Mouse (Mus musculus) ES-Bruce4 (cell line): ENCODE measurements at regions not wholly inside any gene's neighbourhood (a gene's known extent, or its start where the extent isn't known, plus 50 kb on each side); places are given as distances from the start of the nearest gene placed in this dataset.

Experiments
- H3K27ac ChIP-seq: 2 replicates; pipeline ENCODE4 v1.5.1; 2012; ENCODE audit warnings: low read length, inconsistent platforms; ENCODE audit not compliant: insufficient read depth
- H3K27me3 ChIP-seq: 2 replicates; pipeline ENCODE4 v1.6.1; 2012; ENCODE audit warnings: mild to moderate bottlenecking, low read length, inconsistent platforms; ENCODE audit not compliant: control insufficient read depth, poor library complexity, insufficient read depth, severe bottlenecking
- H3K36me3 ChIP-seq: 2 replicates; pipeline ENCODE4 v1.6.1; 2012; ENCODE audit warnings: inconsistent platforms, mild to moderate bottlenecking, low read length, moderate library complexity; ENCODE audit not compliant: control insufficient read depth, poor library complexity, insufficient read depth, severe bottlenecking
- H3K4me1 ChIP-seq: one replicate; pipeline ENCODE4 v1.8.1; 2011; ENCODE audit warnings: low read length; ENCODE audit not compliant: control insufficient read depth, insufficient read depth
- H3K4me3 ChIP-seq: 2 replicates; pipeline ENCODE4 v1.5.1; 2011; ENCODE audit warnings: low read depth, mild to moderate bottlenecking, low read length
- H3K9ac ChIP-seq: 2 replicates; pipeline ENCODE4 v1.6.1; 2012; ENCODE audit warnings: low read depth, mild to moderate bottlenecking, inconsistent platforms; ENCODE audit not compliant: poor library complexity, severe bottlenecking
- H3K9me3 ChIP-seq: replicated peaks from 2 replicates; pipeline ENCODE4 v1.6.1; 2012; ENCODE audit warnings: mild to moderate bottlenecking, low read length, inconsistent platforms; ENCODE audit not compliant: control insufficient read depth, poor library complexity, insufficient read depth, severe bottlenecking
- CTCF ChIP-seq: IDR thresholded peaks from one replicate; pipeline ENCODE4 v1.8.1; 2011; ENCODE audit warnings: low read depth, low read length
- EP300 ChIP-seq: IDR thresholded peaks from 2 replicates; pipeline ENCODE4 v1.6.1; 2011; ENCODE audit warnings: low read depth, low read length; ENCODE audit not compliant: insufficient read depth
- POLR2A ChIP-seq: IDR thresholded peaks from one replicate; pipeline ENCODE4 v1.8.1; 2011; ENCODE audit warnings: low read length; ENCODE audit not compliant: insufficient read depth

GRCm38 (mm10) chr13:84760471-84760870 lies 428.7 kb upstream of the Ccnh start:
- H3K4me1 ChIP-seq, result no peaks in the 10 kb centered on the region
- no peak overlapping the region for H3K9ac ChIP-seq
- H3K4me3 ChIP-seq, result no peak overlapping the region
- no peaks in the 10 kb centered on the region for H3K36me3 ChIP-seq
- H3K27ac ChIP-seq, result no peak overlapping the region
- H3K27me3 ChIP-seq, result no peaks in the 10 kb centered on the region
- no peaks in the 10 kb centered on the region for H3K9me3 ChIP-seq
- no peak for TF ChIP-seq POLR2A

DNA sequence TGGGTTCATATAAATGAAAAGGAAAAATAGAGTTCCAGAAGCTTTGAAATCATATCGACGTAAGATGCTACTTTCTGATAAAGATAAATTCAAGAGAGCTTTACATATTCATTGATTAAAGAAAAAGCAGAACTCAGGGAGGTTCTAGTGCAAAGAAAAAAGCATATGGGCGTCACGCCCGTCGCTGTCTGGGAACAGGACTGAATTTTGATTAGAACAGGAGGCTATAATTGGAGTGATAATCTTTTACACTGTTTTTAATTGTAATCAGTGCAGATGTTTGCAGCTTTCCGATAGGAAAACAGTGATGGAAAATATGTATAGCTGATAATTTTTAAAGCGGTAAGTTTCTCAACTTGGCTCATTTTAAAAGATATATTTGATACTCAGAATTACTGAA lies 428.2 kb upstream of the Ccnh start:
- Histone ChIP-seq H3K4me1 (no peaks in the 10 kb centered on the region), H3K9me3 (no peaks in the 10 kb centered on the region), H3K4me3 (no peak overlapping the region), H3K27ac (no peak overlapping the region), H3K9ac (no peak overlapping the region), H3K36me3 (no peaks in the 10 kb centered on the region), H3K27me3 (no peaks in the 10 kb centered on the region)
- TF ChIP-seq POLR2A (no peak), EP300 (no peak), CTCF (no peak)

GRCm38 (mm10) chr13:84761821-84762220 lies 427.4 kb upstream of the Ccnh start:
- H3K9me3 ChIP-seq, result no peaks in the 10 kb centered on the region
- no peak overlapping the region for H3K9ac ChIP-seq
- TF ChIP-seq POLR2A, result no peak
- no peak for TF ChIP-seq EP300
- no peak for TF ChIP-seq CTCF
- H3K4me1 ChIP-seq, result no peaks in the 10 kb centered on the region
- H3K4me3 ChIP-seq, result no peak overlapping the region
- no peaks in the 10 kb centered on the region for H3K27me3 ChIP-seq
- H3K36me3 ChIP-seq, result no peaks in the 10 kb centered on the region
- no peak overlapping the region for H3K27ac ChIP-seq

GRCm38 (mm10) chr13:84763916-84764315 lies 425.3 kb upstream of the Ccnh start:
- Histone ChIP-seq H3K4me1 (no peaks in the 10 kb centered on the region), H3K27me3 (no peaks in the 10 kb centered on the region), H3K4me3 (no peak overlapping the region), H3K9me3 (no peaks in the 10 kb centered on the region), H3K9ac (no peak overlapping the region), H3K36me3 (no peaks in the 10 kb centered on the region), H3K27ac (no peak overlapping the region)
- TF ChIP-seq EP300 (no peak), CTCF (no peak), POLR2A (no peak)

GRCm38 (mm10) chr13:84771956-84772355 lies 417.3 kb upstream of the Ccnh start:
- no peaks in the 10 kb centered on the region for H3K27me3 ChIP-seq
- no peaks in the 10 kb centered on the region for H3K9me3 ChIP-seq
- H3K4me1 ChIP-seq, result no peaks in the 10 kb centered on the region
- H3K9ac ChIP-seq, result no peak overlapping the region
- TF ChIP-seq CTCF (no peak), EP300 (no peak), POLR2A (no peak)
- no peaks in the 10 kb centered on the region for H3K36me3 ChIP-seq
- H3K27ac ChIP-seq, result no peak overlapping the region
- no peak overlapping the region for H3K4me3 ChIP-seq

GRCm38 (mm10) chr13:84783017-84783937 lies 405.9 kb upstream of the Ccnh start:
- no peak overlapping the region for H3K4me3 ChIP-seq
- H3K4me1 ChIP-seq, result peaks cover 2% of the 10 kb centered on the region
- TF ChIP-seq POLR2A (no peak), CTCF (no peak), EP300 (no peak)
- no peak overlapping the region for H3K27ac ChIP-seq
- no peaks in the 10 kb centered on the region for H3K9me3 ChIP-seq
- no peaks in the 10 kb centered on the region for H3K27me3 ChIP-seq
- no peak overlapping the region for H3K9ac ChIP-seq
- no peaks in the 10 kb centered on the region for H3K36me3 ChIP-seq
